Mouse (Mus musculus): ENCODE data around the gene Rps6kb2.

DNA sequence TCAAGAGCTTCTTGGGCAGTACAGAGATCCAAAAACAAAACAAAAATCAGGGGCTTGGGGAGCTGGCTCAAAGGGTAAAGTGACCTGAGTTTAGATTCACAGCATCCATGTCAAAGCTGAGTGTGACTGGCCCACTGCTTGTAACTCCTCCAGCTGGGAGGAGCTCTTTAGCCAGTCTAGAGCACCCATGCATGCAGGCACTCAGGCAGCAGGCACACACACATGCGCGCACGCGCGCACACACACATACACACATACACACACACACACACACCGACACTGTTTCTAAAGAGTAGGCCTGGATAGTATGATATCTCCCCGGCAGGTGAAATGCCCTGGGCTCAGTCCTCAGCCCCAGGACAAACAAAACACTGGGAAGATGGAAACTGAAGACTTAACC lies 46.1 kb downstream of the Rps6kb2 start:
- no peak for TF ChIP-seq CTCF (IDR thresholded peaks at IDR 0.05; ENCODE audit: borderline replicate concordance, insufficient read depth, low read depth, low read length)
- TF ChIP-seq POLR2A (IDR thresholded peaks at IDR 0.05; ENCODE audit: borderline replicate concordance, insufficient read depth, low read length), result no peak

All from cerebellum, adult 2 months (tissue).